Mouse (Mus musculus) myocyte (in vitro differentiated cells): ENCODE data around the gene Zfp128.
A peak's percentile ranks its signal among the peaks of the same experiment; 100 is the strongest.

Source experiments
- MYOG ChIP-seq, 3 experiments: IDR thresholded peaks; one replicate each; pipeline ENCODE4 v1.6.1; 2011; ENCODE audit warnings: control low read depth in 2 of 3, low read depth in 2 of 3, mild to moderate bottlenecking in 2 of 3; ENCODE audit not compliant: insufficient read length in 2 of 3, control insufficient read depth in 1 of 3, insufficient read depth in 1 of 3
- POLR2A ChIP-seq: IDR thresholded peaks from one replicate; pipeline ENCODE4 v1.6.1; 2011; ENCODE audit warnings: low read depth, mild to moderate bottlenecking, control low read depth, moderate library complexity; ENCODE audit not compliant: insufficient read length
- TCF12 ChIP-seq: IDR thresholded peaks from one replicate; pipeline ENCODE4 v1.6.1; 2011; ENCODE audit warnings: mild to moderate bottlenecking, control low read depth; ENCODE audit not compliant: poor library complexity, insufficient read depth, severe bottlenecking

DNA sequence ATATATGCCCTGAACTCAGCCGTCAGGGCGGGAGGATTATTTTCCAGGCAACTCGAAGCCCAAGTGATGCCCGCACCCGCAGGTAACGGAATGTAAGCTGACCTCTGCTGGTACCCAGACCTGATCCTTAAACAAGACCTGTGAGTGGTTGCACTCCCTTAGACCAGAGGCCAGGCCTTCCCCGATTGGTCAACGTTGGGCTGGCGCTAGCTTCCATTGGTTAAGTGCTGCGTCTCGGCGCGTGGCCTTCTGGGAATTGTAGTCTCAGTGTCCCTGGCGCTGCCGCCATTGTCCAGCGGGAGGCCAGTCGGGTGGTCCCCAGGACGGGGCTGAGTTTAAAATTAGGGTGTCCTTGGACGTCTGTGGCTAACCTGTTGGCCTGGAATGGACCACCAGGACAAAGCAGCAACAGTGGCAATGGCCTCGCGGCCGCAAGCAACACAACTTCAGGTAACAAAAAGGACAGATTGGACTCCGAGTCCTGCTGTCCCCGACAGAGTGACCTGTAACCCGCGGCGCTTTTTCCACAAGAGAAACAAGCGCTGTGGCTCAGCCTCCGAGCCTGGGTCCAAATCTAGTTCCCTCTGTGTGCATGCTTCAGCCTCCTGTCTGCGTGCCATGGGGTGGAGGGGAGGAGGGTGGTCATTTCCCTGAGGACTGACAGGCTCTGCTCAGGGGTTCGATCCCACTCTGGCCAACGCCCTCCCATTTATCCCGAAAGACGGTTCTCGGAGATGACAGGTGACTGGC, at the start of gene Zfp128:
- TF ChIP-seq POLR2A: peak; percentile 28
- TF ChIP-seq TCF12: no peak
- no peak for TF ChIP-seq MYOG (IDR thresholded peaks at IDR 0.05; ENCODE audit: control insufficient read depth in 1 of 3, insufficient read depth in 1 of 3, insufficient read length in 2 of 3, low read depth in 2 of 3)
